Mouse (Mus musculus) kidney, postnatal 0 days (tissue): ENCODE data around the gene Rbck1. TPM values are rescaled to one million over a fixed set of nuclear protein-coding genes. Genes with fewer than 3 reads are reported as not detected.

Experiments used
- ATAC-seq: fragments of 200-750 bp; cut with Nextera tagmentation; replicated peaks from 2 replicates; pipeline ENCODE4 v1.8.0; 2017; ENCODE audit warnings: low read depth, moderate number of reproducible peaks, moderate TSS enrichment, moderate library complexity; ENCODE audit not compliant: low FRiP score
- DNase-seq: peaks from one replicate; pipeline ENCODE4 v3.0.0-alpha.2; 2016; ENCODE audit warnings: low spot score
- H3K27ac ChIP-seq: fragments of 300-500 bp; sonication (generic); 2 replicates; pipeline ENCODE4 v1.5.1; 2014; ENCODE audit warnings: mild to moderate bottlenecking
- H3K27me3 ChIP-seq: fragments of 300-500 bp; sonication (generic); 2 replicates; pipeline ENCODE4 v1.6.1; 2014; ENCODE audit warnings: low read length, mixed read lengths; ENCODE audit not compliant: insufficient read depth
- H3K36me3 ChIP-seq: fragments of 300-500 bp; sonication (generic); 2 replicates; pipeline ENCODE4 v1.6.1; 2014; ENCODE audit warnings: low read length, mixed read lengths; ENCODE audit not compliant: insufficient read depth
- H3K4me1 ChIP-seq: fragments of 300-500 bp; sonication (generic); replicated peaks from 2 replicates; pipeline ENCODE4 v1.6.1; 2014; ENCODE audit warnings: antibody characterized with exemption, low read length, mixed read lengths; ENCODE audit not compliant: insufficient read depth
- H3K4me2 ChIP-seq: fragments of 300-500 bp; sonication (generic); 2 replicates; pipeline ENCODE4 v1.6.1; 2014; ENCODE audit warnings: mild to moderate bottlenecking, low read length, moderate library complexity, mixed read lengths
- H3K4me3 ChIP-seq: fragments of 300-500 bp; sonication (generic); replicated peaks from 2 replicates; pipeline ENCODE4 v1.5.1; 2014; ENCODE audit warnings: low read depth, low read length
- H3K9ac ChIP-seq: fragments of 300-500 bp; sonication (generic); 2 replicates; pipeline ENCODE4 v1.6.1; 2014; ENCODE audit warnings: low read depth, low read length
- H3K9me3 ChIP-seq: fragments of 300-500 bp; sonication (generic); replicated peaks from 2 replicates; pipeline ENCODE4 v1.6.1; 2016; ENCODE audit warnings: low read length, inconsistent platforms, mixed read lengths
- CTCF ChIP-seq: IDR thresholded peaks from 2 replicates; pipeline ENCODE4 v1.5.1; 2016; ENCODE audit warnings: antibody characterized with exemption, low read depth, mild to moderate bottlenecking, moderate library complexity
- WGBS: fragments of 180-500 bp; shearing (Covaris S2); extraction: QIAGEN DNeasy Blood & Tissue Kit; methylation state at CpG from one replicate; pipeline ENCODE4 v1.1.7; 2014; 5-methylcytosine and 5-hydroxymethylcytosine counted together
- polyA plus RNA-seq: library from polyadenylated mRNA; unstranded; fragments of >200 nt; fragmentation: Nextera tagmentation; extraction: Ambion mirVana; gene quantifications from 2 replicates; pipeline ENCODE4 v1.2.1, GENCODE M21; 2015

Gene Rbck1
- polyA plus RNA-seq, 1 experiment from 2014 or later: 67.6 TPM

DNA sequence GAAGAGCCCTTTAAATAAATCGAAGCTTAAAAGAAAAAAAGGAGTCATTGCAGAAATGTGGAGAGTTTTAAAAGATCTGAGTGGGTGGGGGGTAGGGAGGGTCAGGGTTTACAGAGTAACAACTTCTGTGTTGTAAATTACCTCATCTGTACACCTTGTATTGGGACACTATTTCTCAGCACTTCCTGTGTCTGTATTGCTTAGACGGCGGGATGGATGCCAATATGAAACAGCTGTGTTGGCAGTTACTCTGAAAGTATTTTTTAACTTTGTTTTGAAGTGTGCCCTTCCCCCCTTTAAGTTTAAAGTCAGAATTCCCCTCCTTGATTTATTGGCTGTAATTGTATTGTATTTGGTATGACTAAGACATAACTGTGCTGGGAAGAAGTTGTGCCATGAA is 51.0 kb downstream of the Rbck1 start:
- H3K27ac ChIP-seq: no peak overlapping the region
- no peak for TF ChIP-seq CTCF
- H3K9me3 ChIP-seq: no peaks in the 10 kb centered on the region
- 52% methylated on average over 3 of the region's 3 CpGs for WGBS
- no peak overlapping the region for H3K4me3 ChIP-seq
- peaks cover 52% of the 10 kb centered on the region for H3K36me3 ChIP-seq
- H3K9ac ChIP-seq: no peak overlapping the region
- ATAC-seq (no peak), DNase-seq (peak; percentile 2)
- H3K27me3 ChIP-seq: no peaks in the 10 kb centered on the region
- no peaks in the 10 kb centered on the region for H3K4me1 ChIP-seq
- no peak overlapping the region for H3K4me2 ChIP-seq

- Histone ChIP-seq H3K4me2 (no peak overlapping the region), H3K4me3 (no peak overlapping the region), H3K9ac (no peak overlapping the region), H3K36me3 (peaks cover 42% of the 10 kb centered on the region), H3K27ac (no peak overlapping the region), H3K4me1 (no peaks in the 10 kb centered on the region), H3K27me3 (no peaks in the 10 kb centered on the region), H3K9me3 (no peaks in the 10 kb centered on the region)
- ATAC-seq (no peak), DNase-seq (peak; percentile 41)
- peak; percentile 48; the same call in 1 of the 2 replicates for TF ChIP-seq CTCF
- 74% methylated on average over 2 of the region's 2 CpGs for WGBS
Observed at GRCm38 (mm10) chr2:152273639-152274038, 58.8 kb downstream of the Rbck1 start.

Other genes with a start within 250 kb of the Rbck1 start
- 19.7 and 20.3 TPM in 2 replicates for gene Srxn1, start 227.1 kb downstream of the Rbck1 start, polyA plus RNA-seq
- gene Tcf15, start 189.1 kb downstream of the Rbck1 start, polyA plus RNA-seq: 12.2 and 15.5 TPM in 2 replicates
- gene Csnk2a1, start 105.8 kb downstream of the Rbck1 start, polyA plus RNA-seq: 77.9 and 83.1 TPM in 2 replicates
- 30.4 and 31.7 TPM in 2 replicates for gene Tbc1d20, start 38.8 kb downstream of the Rbck1 start, polyA plus RNA-seq
- gene Trib3, start 11.4 kb upstream of the Rbck1 start, polyA plus RNA-seq: 0.79 and 1.1 TPM in 2 replicates
- 0.60 and 0.68 TPM in 2 replicates for gene Nrsn2, start 44.0 kb upstream of the Rbck1 start, polyA plus RNA-seq
- 8.2 and 9.2 TPM in 2 replicates for gene Sox12, start 65.4 kb upstream of the Rbck1 start, polyA plus RNA-seq
- 28.3 and 31.0 TPM in 2 replicates for gene Zcchc3, start 82.4 kb upstream of the Rbck1 start, polyA plus RNA-seq
- 0.76 and 0.92 TPM in 2 replicates for gene 6820408C15Rik, start 82.9 kb upstream of the Rbck1 start, polyA plus RNA-seq
- not detected in 2 replicates for gene Defb23, start 132.0 kb upstream of the Rbck1 start, polyA plus RNA-seq
- 0.17 TPM in 1 of 2 replicates, not detected in the other for gene Defb20, start 144.4 kb upstream of the Rbck1 start, polyA plus RNA-seq
- gene Defb22, start 157.5 kb upstream of the Rbck1 start, polyA plus RNA-seq: not detected in 2 replicates
- gene Defb26, start 179.0 kb upstream of the Rbck1 start, polyA plus RNA-seq: 0.27 TPM in 1 of 2 replicates, not detected in the other
- 1.1 and 1.8 TPM in 2 replicates for gene Defb28, start 185.6 kb upstream of the Rbck1 start, polyA plus RNA-seq
- gene Defb29, start 207.4 kb upstream of the Rbck1 start, polyA plus RNA-seq: 48.4 and 64.8 TPM in 2 replicates
- gene Gm17416, start 236.7 kb upstream of the Rbck1 start, polyA plus RNA-seq: 4.4 and 6.1 TPM in 2 replicates
- gene Defb21, start 240.1 kb upstream of the Rbck1 start, polyA plus RNA-seq: not detected in 2 replicates
- 120 and 136 TPM in 2 replicates for gene Defb19, start 247.7 kb upstream of the Rbck1 start, polyA plus RNA-seq